Mouse (Mus musculus) olfactory bulb, adult 2 months (tissue): Measurements from ENCODE around the gene Rab21.

Experiments
- CTCF ChIP-seq: fragments of 200-500 bp; IDR thresholded peaks from 2 replicates; pipeline ENCODE4 v1.5.1; 2012; ENCODE audit warnings: low read depth, mild to moderate bottlenecking, low read length, moderate library complexity; ENCODE audit not compliant: insufficient read depth
- POLR2A ChIP-seq: fragments of 200-500 bp; IDR thresholded peaks from 2 replicates; pipeline ENCODE4 v1.6.1; 2012; ENCODE audit warnings: mild to moderate bottlenecking, low read depth, low read length, moderate library complexity; ENCODE audit not compliant: insufficient read depth

GRCm38 (mm10) chr10:115328514-115328913 lies 13.1 kb upstream of the Rab21 start:
- TF ChIP-seq POLR2A (no peak), CTCF (no peak)
